Mouse (Mus musculus): ENCODE measurements around the gene Thsd7b.

- TF ChIP-seq POLR2A (IDR thresholded peaks at IDR 0.05; ENCODE audit: low read depth, low read length) (no peak), CTCF (IDR thresholded peaks at IDR 0.05; ENCODE audit: extremely low read depth, insufficient read length, insufficient replicate concordance, low read depth, low read length) (no peak)
Observed at GRCm38 (mm10) chr1:129917568-129917967, 644.5 kb downstream of the Thsd7b start.

All from small intestine, adult 2 months (tissue).